Mouse (Mus musculus) thymus, adult 2 months (tissue): Measurements from ENCODE around the gene Insyn1. TPM values are rescaled to one million over a fixed set of nuclear protein-coding genes. Genes with fewer than 3 reads are reported as not detected.

Experiments used
- DNase-seq: peaks from one replicate; pipeline ENCODE4 v3.0.0; 2021
- H3K27ac ChIP-seq: fragments of 200-500 bp; 2 replicates; pipeline ENCODE4 v1.5.1; 2012; ENCODE audit warnings: low read length, control low read depth; ENCODE audit not compliant: control insufficient read depth, insufficient read depth
- H3K27me3 ChIP-seq: fragments of 200-500 bp; 2 replicates; pipeline ENCODE4 v1.6.1; 2012; ENCODE audit warnings: mild to moderate bottlenecking, low read length, moderate library complexity, mixed read lengths; ENCODE audit not compliant: control insufficient read depth, insufficient read depth
- H3K36me3 ChIP-seq: fragments of 200-500 bp; 2 replicates; pipeline ENCODE4 v1.6.1; 2012; ENCODE audit warnings: mild to moderate bottlenecking, low read length, moderate library complexity; ENCODE audit not compliant: control insufficient read depth, insufficient read depth
- H3K4me1 ChIP-seq: fragments of 200-500 bp; replicated peaks from 2 replicates; pipeline ENCODE4 v1.6.1; 2012; ENCODE audit warnings: low read length; ENCODE audit not compliant: control insufficient read depth, insufficient read depth
- H3K4me3 ChIP-seq: fragments of 200-500 bp; 2 replicates; pipeline ENCODE4 v1.5.1; 2012; ENCODE audit warnings: mild to moderate bottlenecking, low read length, control low read depth, moderate library complexity; ENCODE audit not compliant: control insufficient read depth, insufficient read depth
- CTCF ChIP-seq: fragments of 200-500 bp; IDR thresholded peaks from 2 replicates; pipeline ENCODE4 v1.5.1; 2012; ENCODE audit warnings: mild to moderate bottlenecking, control low read depth, low read length, moderate library complexity, borderline replicate concordance; ENCODE audit not compliant: control insufficient read depth, poor library complexity, insufficient read depth; ENCODE audit errors: extremely low read depth
- POLR2A ChIP-seq: fragments of 200-500 bp; IDR thresholded peaks from 2 replicates; pipeline ENCODE4 v1.6.1; 2012; ENCODE audit warnings: mild to moderate bottlenecking, low read length, control low read depth, moderate library complexity; ENCODE audit not compliant: control insufficient read depth, poor library complexity, insufficient read depth; ENCODE audit errors: extremely low read depth
- WGBS: fragments of 180-500 bp; shearing (Covaris S2); methylation state at CpG from one replicate; pipeline ENCODE4 v1.1.7; 2018; 5-methylcytosine and 5-hydroxymethylcytosine counted together
- polyA plus RNA-seq: library from polyadenylated mRNA; depleted of rRNA; stranded (reverse); fragments of >200 nt; gene quantifications from 2 replicates; pipeline ENCODE4 v1.2.3, GENCODE M21; 2012

Insyn1 gene
- polyA plus RNA-seq, 1 experiment = 4.9 TPM

- Histone ChIP-seq H3K27me3 (no peaks in the 10 kb centered on the region), H3K4me1 (no peaks in the 10 kb centered on the region), H3K36me3 (no peaks in the 10 kb centered on the region), H3K4me3 (no peak overlapping the region), H3K27ac (no peak overlapping the region)
- no peak for TF ChIP-seq POLR2A
- no peak for TF ChIP-seq CTCF
- 22% methylated on average over 4 of the region's 4 CpGs for WGBS
- DNase-seq = no peak
Observed at GRCm38 (mm10) chr9:58496470-58497182, 8.2 kb downstream of the Insyn1 start.

GRCm38 (mm10) chr9:58497942-58498341, 9.5 kb downstream of the Insyn1 start:
- H3K27ac ChIP-seq = no peak overlapping the region
- H3K4me1 ChIP-seq = no peaks in the 10 kb centered on the region
- 85% methylated on average over 4 of the region's 4 CpGs for WGBS
- DNase-seq = no peak
- TF ChIP-seq CTCF (no peak), POLR2A (no peak)
- no peaks in the 10 kb centered on the region for H3K27me3 ChIP-seq
- no peak overlapping the region for H3K4me3 ChIP-seq
- no peaks in the 10 kb centered on the region for H3K36me3 ChIP-seq

- Histone ChIP-seq H3K4me3 (no peak overlapping the region), H3K36me3 (no peaks in the 10 kb centered on the region), H3K4me1 (no peaks in the 10 kb centered on the region), H3K27ac (no peak overlapping the region), H3K27me3 (no peaks in the 10 kb centered on the region)
- DNase-seq = no peak
- TF ChIP-seq CTCF (no peak), POLR2A (no peak)
- 88% methylated on average over 5 of the region's 5 CpGs for WGBS
Observed at GRCm38 (mm10) chr9:58500946-58501345, 12.5 kb downstream of the Insyn1 start.

GRCm38 (mm10) chr9:58507216-58508005, 19.0 kb downstream of the Insyn1 start:
- Histone ChIP-seq H3K27me3 (no peaks in the 10 kb centered on the region), H3K36me3 (no peaks in the 10 kb centered on the region), H3K4me1 (peaks cover 15% of the 10 kb centered on the region), H3K4me3 (no peak overlapping the region), H3K27ac (peak overlapping the region; percentile 85)
- 36% methylated on average over 8 of the region's 8 CpGs for WGBS
- DNase-seq = peak; percentile 46
- TF ChIP-seq CTCF = no peak
- TF ChIP-seq POLR2A = no peak

- H3K4me1 ChIP-seq = peaks cover 19% of the 10 kb centered on the region
- no peaks in the 10 kb centered on the region for H3K27me3 ChIP-seq
- no peak overlapping the region for H3K4me3 ChIP-seq
- H3K36me3 ChIP-seq = no peaks in the 10 kb centered on the region
- no peak for DNase-seq
- H3K27ac ChIP-seq = no peak overlapping the region
- WGBS = 82% methylated on average over 5 of the region's 5 CpGs
- no peak for TF ChIP-seq POLR2A
- no peak for TF ChIP-seq CTCF
Observed at GRCm38 (mm10) chr9:58510452-58510851, 22.0 kb downstream of the Insyn1 start.

DNA sequence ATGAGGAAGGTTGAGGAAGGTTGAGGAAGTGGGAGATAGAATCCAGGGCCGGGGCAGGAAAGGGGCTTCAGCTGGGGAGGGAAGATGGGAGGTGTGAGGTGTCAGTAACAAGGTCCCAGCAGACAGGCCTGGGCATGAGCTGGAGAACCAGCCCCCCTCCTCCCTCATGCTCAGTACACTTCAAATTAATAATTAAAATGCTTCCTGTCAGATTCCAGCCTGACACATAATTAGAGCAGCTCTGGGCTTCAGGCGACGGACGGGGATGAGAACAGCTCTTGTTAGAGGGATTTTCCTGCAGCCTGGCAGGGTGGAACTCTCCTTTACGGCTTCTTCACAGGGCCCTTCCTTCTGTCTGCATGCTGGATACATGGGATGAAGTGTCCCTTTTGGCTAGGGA, 25.3 kb downstream of the Insyn1 start:
- TF ChIP-seq CTCF = no peak
- no peak for TF ChIP-seq POLR2A

More for the DNA sequence above, 25.3 kb downstream of the Insyn1 start:
- no peak overlapping the region for H3K4me3 ChIP-seq
- H3K36me3 ChIP-seq = no peaks in the 10 kb centered on the region
- H3K4me1 ChIP-seq = peaks cover 10% of the 10 kb centered on the region
- 81% methylated on average over 5 of the region's 5 CpGs for WGBS
- no peak overlapping the region for H3K27ac ChIP-seq
- no peaks in the 10 kb centered on the region for H3K27me3 ChIP-seq
- DNase-seq = no peak
